Mouse (Mus musculus) urinary bladder, adult 2 months (tissue): ENCODE measurements around the gene Xpo1. TPM values are rescaled to one million over a fixed set of nuclear protein-coding genes. Genes with fewer than 3 reads are reported as not detected.
"Not testable (repeated sequence)": the region's sequence is repeated elsewhere in the genome, so short reads cannot be mapped to it uniquely, and the experiment has no call there.

ENCODE experiments used
- DNase-seq: peaks from one replicate; pipeline ENCODE4 v3.0.0; 2022; ENCODE audit warnings: low spot score
- polyA plus RNA-seq: library from polyadenylated mRNA; depleted of rRNA; stranded (reverse); fragments of >200 nt; gene quantifications from 2 replicates; pipeline ENCODE4 v1.2.3, GENCODE M21; 2012; rRNA removed

Gene Xpo1
- polyA plus RNA-seq, 1 experiment, result 44.6 TPM

- no peak for DNase-seq
Measured at GRCm38 (mm10) chr11:23298301-23298700, 42.5 kb downstream of the Xpo1 start.

GRCm38 (mm10) chr11:23299910-23300309 is 44.1 kb downstream of the Xpo1 start:
- DNase-seq, result no peak

- DNase-seq, result no peak
Measured at GRCm38 (mm10) chr11:23303126-23303525, 47.3 kb downstream of the Xpo1 start.

- DNase-seq, result not testable (repeated sequence)
Measured at GRCm38 (mm10) chr11:23305101-23305672, 49.3 kb downstream of the Xpo1 start.

DNA sequence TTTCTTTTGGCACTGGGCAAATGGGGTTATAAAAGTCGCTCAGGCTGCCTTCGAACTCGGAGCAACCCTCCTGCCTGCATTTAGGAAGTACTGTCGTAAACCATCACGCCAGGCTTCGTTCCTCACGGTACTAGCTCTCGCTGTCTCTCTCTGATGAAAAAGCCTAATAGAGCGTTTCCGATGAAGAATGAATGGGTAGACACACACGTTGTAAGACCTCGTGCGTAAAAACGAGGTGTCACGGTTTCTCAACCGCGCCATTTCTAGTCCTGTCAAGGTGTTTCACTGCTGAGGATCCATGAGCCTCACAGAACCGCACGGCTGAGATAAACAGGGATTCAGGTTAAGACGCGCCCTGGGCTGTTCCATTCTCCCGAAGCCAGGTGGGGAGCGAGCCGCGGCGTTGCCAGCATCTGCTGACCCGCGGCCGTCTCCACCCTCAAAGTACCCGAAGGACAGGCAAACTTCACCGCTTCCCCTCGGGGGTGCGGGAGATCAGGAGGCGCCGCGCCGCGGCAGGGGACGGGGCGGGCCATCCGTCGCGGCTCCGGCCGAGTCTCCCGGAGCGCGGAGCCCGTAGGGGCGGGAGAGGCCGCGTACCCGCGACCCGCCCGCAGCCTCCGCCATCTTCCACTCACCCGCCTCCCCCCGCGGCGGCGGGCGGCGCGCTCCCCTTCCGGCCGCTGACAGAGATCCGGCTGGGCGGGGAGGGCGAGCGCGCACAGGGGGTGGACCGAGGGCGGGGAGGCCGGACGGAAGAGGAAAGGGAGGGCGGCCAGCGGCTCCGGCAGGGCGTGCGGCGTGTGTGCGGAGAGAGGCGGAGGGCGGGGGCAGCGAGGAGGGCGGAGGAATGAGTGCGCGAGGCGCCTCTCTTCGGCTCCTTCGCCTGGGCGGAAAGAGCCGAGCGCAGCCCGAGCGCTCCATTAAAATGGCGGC is 50.1 kb downstream of the Xpo1 start:
- DNase-seq, result peak; percentile 96

DNA sequence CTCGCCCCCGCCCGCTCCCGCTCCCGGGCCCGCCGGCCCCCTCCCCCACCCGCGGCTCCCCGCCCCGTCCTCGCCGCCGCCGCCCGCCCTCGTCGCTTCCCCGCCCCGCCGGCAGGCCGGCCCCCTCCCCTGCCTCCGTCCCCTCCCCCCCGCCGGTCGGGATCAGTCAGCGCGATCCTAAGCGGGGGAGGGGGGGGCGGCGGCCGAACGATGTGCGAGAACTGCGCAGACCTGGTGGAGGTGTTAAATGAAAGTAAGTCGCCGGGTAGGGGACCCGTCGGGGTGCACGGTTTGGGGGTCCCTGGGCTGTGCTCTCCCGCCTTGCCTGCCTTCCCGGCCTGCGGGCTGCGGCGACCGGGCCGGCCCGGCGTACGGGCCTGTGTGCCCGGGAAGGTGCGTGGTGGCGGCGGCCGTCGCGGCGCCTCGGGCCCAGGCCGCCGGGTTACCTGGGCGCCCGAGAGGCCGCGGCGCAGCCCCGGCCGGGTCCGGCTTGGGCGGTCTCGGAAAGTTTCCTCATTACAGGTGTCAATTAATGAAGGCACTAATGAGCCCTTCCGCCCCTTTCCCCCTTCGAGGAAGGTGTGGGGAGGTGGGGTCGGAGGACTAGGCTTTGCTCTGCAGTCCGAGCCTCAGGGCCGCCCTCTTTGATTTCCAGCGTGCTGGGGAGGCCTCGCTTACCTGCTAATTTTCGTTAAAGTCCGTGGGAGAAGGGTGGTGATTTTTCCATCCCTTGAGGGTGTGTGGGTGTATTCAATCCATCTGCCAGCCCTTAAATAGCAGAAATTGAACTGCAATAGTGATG is 51.1 kb downstream of the Xpo1 start, which contains the start of gene Usp34:
Usp34 (plus strand) TSS at position 132 of the 802 bp plus-strand sequence.
- DNase-seq, result peak; percentile 61

DNA sequence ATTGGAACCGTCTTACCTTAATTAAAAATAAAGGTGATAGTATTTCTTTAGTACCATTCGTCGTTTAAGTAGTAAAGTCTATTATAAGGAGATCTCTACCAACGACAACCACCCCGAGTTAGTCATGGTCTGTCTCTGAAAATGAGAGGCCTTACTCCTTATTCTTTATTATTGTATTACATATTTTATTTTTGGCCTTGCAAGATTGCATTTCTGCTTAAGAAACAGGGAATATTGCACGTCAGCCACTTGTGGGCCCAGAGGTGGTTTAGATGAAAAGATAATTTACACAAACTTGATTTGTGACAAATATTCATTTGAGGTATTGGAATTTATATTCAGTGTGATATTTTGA is 51.7 kb downstream of the Xpo1 start:
- no peak for DNase-seq

DNA sequence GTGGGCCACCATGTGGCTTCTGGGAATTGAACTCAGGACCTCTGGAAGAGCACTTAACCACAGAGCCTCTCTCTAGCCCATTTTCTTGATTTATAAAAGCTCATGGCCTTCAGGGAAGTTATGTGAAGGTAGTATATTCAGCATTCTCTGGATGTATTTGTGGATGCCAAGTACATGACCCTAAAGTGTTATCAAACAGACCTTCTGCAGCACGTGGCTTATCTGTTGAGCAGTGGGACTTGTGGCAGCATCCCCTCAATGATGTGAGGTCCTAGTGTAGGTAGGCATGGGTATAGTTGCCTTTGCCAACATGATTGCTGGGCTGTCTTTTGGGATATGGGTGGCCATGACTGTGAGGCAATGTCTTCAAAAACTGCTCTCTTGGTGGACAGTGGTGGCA is 57.7 kb downstream of the Xpo1 start:
- no peak for DNase-seq

- DNase-seq, result no peak
Measured at GRCm38 (mm10) chr11:23329413-23329812, 73.6 kb downstream of the Xpo1 start.

- DNase-seq, result no peak
Measured at GRCm38 (mm10) chr11:23332136-23332535, 76.3 kb downstream of the Xpo1 start.

- DNase-seq, result no peak
Measured at GRCm38 (mm10) chr11:23335160-23335559, 79.3 kb downstream of the Xpo1 start.

Other genes with a start within 250 kb of the Xpo1 start
- 14.9 and 17.4 TPM in 2 replicates for gene Fam161a, start 248.5 kb upstream of the Xpo1 start, polyA plus RNA-seq
- gene Usp34, start 50.9 kb downstream of the Xpo1 start, polyA plus RNA-seq, result 31.1 and 31.2 TPM in 2 replicates
- gene Ahsa2, start 242.0 kb downstream of the Xpo1 start, polyA plus RNA-seq, result 33.1 and 43.6 TPM in 2 replicates